Mouse (Mus musculus) brain, embryonic 18.5 days (tissue): ENCODE results near the gene Phc3.
"Not testable (repeated sequence)": the region's sequence is repeated elsewhere in the genome, so short reads cannot be mapped to it uniquely, and the experiment has no call there.

Experiments
- DNase-seq: peaks from one replicate; pipeline ENCODE4 v3.0.0-alpha.2; 2012; ENCODE audit warnings: low read depth, low spot score

Gene Phc3

DNA sequence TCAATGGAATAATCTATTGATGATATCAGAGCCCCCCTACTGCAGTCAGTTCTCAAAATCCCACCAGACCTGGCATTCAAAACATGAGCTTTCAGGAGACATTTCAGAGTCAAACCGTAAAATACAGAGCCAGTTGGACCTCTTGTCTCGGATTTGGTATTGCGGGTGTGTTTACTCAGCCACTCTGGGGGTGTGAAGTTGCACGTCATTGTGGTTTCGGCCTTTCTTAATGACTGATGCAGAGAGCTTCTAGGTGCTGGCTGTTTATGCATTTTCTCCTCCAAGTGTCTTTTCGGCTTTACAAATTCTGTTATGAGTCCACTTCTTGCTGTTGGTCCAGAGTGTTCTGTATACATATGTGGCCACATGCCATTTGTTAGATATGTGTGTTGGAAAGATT is 92.5 kb downstream of the Phc3 start:
- DNase-seq: no peak

GRCm38 (mm10) chr3:30869995-30870394 is 99.2 kb downstream of the Phc3 start:
- no peak for DNase-seq

DNA sequence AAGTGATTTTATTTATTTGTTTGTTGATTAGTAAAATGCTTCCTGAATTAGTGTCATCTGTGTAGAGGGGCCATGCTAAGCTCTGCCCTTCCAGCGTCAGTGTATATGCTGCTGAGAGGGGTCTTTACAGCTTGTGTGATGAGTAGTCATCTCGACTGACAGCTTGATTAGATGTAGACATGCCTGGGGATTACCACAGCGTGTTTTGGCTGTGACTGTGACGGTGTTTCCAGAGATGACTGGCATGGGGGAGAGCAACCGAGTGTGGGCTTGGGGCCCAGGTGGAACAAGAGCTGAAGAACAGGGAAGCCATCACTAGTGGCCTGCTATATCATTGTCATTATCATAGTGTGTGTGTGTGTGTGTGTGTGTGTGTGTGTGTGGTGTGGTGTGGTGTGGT is 100.6 kb downstream of the Phc3 start:
- DNase-seq: no peak

DNA sequence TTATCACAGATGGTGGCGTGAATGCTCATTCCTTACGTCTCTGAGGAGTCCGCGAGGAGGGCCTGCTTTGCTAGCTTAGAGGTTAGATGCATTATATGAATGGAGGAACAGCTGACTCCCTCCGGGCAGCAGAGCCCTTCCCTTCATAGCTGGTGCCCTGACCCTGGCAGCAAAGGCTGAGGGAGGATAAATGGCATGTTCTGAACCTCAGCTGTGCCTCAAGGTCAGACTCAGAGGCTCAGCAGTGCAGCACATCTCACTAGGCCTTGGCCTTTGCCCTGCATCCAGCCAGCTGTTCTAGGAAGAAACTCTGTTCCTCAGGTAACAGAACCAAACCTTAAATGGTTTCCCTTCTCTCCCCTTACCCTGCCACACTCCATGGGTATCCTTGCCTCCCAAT is 101.0 kb downstream of the Phc3 start:
- DNase-seq: no peak

GRCm38 (mm10) chr3:30864640-30865039 is 104.6 kb downstream of the Phc3 start:
- DNase-seq: no peak

- DNase-seq: no peak
Measured at GRCm38 (mm10) chr3:30863712-30864435, 105.3 kb downstream of the Phc3 start.

GRCm38 (mm10) chr3:30860705-30861104 is 108.5 kb downstream of the Phc3 start:
- DNase-seq: no peak

DNA sequence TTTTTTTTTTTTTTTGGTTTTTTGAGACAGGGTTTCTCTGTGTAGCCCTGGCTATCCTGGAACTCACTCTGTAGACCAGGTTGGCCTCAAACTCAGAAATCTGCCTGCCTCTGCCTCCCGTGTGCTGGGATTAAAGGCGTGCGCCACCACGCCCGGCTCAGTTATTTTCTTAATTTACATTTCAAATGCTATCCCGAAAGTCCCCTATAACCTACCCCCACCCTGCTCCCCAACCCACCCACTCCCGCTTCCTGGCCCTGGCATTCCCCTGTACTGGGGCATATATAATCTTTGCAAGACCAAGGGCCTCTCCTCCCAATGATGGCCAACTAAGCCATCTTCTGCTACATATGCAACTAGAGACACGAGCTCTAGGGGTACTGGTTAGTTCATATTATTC is 109.6 kb downstream of the Phc3 start:
- not testable (repeated sequence) for DNase-seq

- peak; percentile 1 for DNase-seq
Measured at GRCm38 (mm10) chr3:30855604-30856458, 113.4 kb downstream of the Phc3 start, which contains the start of gene Gpr160. Gene Gpr160, plus strand, starts transcription at chr3:30855950.

- no peak for DNase-seq
Measured at GRCm38 (mm10) chr3:30853596-30853995, 115.6 kb downstream of the Phc3 start.

DNA sequence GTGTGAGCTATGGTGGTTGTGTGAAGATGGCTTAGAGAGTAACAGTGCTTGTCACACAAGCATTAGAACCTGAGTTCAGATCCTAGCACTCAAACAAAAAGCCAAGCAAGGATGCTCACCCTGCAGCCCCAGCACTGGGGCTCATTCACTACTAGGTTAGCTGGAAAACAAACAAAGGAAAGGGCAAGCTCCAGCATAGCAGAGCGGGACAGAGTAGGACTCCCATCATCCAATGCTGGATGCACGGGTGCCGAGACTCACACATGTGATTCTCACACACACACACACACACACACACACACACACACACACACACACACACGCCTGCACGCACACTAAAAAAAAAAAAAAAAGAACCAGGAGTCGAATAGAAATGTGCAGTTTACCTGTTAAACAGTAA is 117.8 kb downstream of the Phc3 start:
- DNase-seq: no peak
